9 mouse cellular contexts compared by ENCODE assay signal in genomic region chr8:119064523-119064922, GRCm38 (mm10).
DNase-seq lines count a peak whose midpoint lies in the region; ATAC-seq and TF ChIP-seq lines count a peak whose summit lies in the region.
"Had no signal": no experiment of that assay in that cellular context is flagged by ENCODE, and none has a peak within 500 bp of the region (broad histone marks: within the 10 kb centered on the region; RNA-seq: fewer than 3 reads in every experiment).

No protein-coding gene starts in this region.

- TF ChIP-seq POLR2A in cortical plate, adult 2 months (IDR thresholded peaks at IDR 0.05; ENCODE audit: extremely low read depth, insufficient read depth, low read length): no peak
- TF ChIP-seq POLR2A in limb, embryonic 14.5 days (IDR thresholded peaks at IDR 0.05; ENCODE audit: borderline replicate concordance, extremely low read depth, insufficient read depth, insufficient read length): no peak

- no peaks in the 10 kb centered on the region for H3K9me3 ChIP-seq in limb, embryonic 14.5 days (ENCODE audit: control insufficient read depth, low read length)

- no peaks in the 10 kb centered on the region for H3K27me3 ChIP-seq in limb, embryonic 14.5 days (ENCODE audit: control insufficient read depth, insufficient read depth, low read length)

- 0 out of 2 replicates have a peak, but pooled peaks have one; percentile 23 for ATAC-seq in frontal cortex, adult (ENCODE audit: low TSS enrichment)
- ATAC-seq in limb, embryonic 14.5 days (ENCODE audit: low FRiP score, low read depth): no peak

- DNase-seq in frontal cortex, postnatal 10 days (ENCODE audit: low spot score in 2 of 2): no peak
- DNase-seq in urinary bladder, postnatal 14 days (ENCODE audit: low spot score): peak; percentile 39
- DNase-seq in urinary bladder, adult 2 months (ENCODE audit: low spot score): no peak
- DNase-seq in hindlimb bud, embryonic 11.5 days (ENCODE audit: extremely low spot score, low read depth, low spot score): peak; percentile 62
- DNase-seq in limb, embryonic 14.5 days (ENCODE audit: low spot score): peak; percentile 50
- DNase-seq in right cerebral cortex, adult 2 months (ENCODE audit: low spot score in 2 of 2): peak; percentile 67 to 73

- 19% methylated on average over 11 of the region's 11 CpGs for WGBS in limb, embryonic 14.5 days

- H3K4me1 ChIP-seq in cortical plate, adult 2 months (ENCODE audit: control insufficient read depth, insufficient read depth, low read length): no peaks in the 10 kb centered on the region; the same call in 1 of the 2 replicates
- H3K4me1 ChIP-seq in limb, embryonic 14.5 days (ENCODE audit: control insufficient read depth, insufficient read depth, low read length): no peaks in the 10 kb centered on the region

- no peak overlapping the region for H3K9ac ChIP-seq in limb, embryonic 14.5 days (ENCODE audit: low read depth, low read length, severe bottlenecking)

- no peaks in the 10 kb centered on the region for H3K36me3 ChIP-seq in limb, embryonic 14.5 days (ENCODE audit: control insufficient read depth, insufficient read depth, low read length)
- H3K36me3 ChIP-seq: G1E had no signal

- TF ChIP-seq CTCF in cortical plate, adult 2 months (IDR thresholded peaks at IDR 0.05; ENCODE audit: extremely low read depth, insufficient read depth, low read length): peak; percentile 65

- H3K4me2 ChIP-seq in limb, embryonic 14.5 days (replicated peaks; ENCODE audit: low read depth, low read length, severe bottlenecking): no peak overlapping the region

- H3K27ac ChIP-seq in cortical plate, adult 2 months (ENCODE audit: insufficient read depth, low read length): no peak overlapping the region
- no peak overlapping the region for H3K27ac ChIP-seq in limb, embryonic 14.5 days (replicated peaks; ENCODE audit: low read depth, low read length)

- no peak overlapping the region for H3K4me3 ChIP-seq in cortical plate, adult 2 months (ENCODE audit: insufficient read depth, low read length)
- no peak overlapping the region for H3K4me3 ChIP-seq in limb, embryonic 14.5 days (replicated peaks; ENCODE audit: low read length)

Comparison
In these comparisons a context has a peak if more than half of its experiments do, and no peak if none do; other contexts are left out.
1. DNase-seq: peak in urinary bladder, postnatal 14 days (single experiment), hindlimb bud, embryonic 11.5 days (single experiment), limb, embryonic 14.5 days (single experiment) and right cerebral cortex, adult 2 months (2 of 2); none in frontal cortex, postnatal 10 days (0 of 2) and urinary bladder, adult 2 months (single experiment).